Mouse (Mus musculus) c-Kit-positive CD71-negative TER-119-negative erythroid progenitor cells, embryonic 14.5 days (primary cell): ENCODE data around the gene Fam193a.

ENCODE experiments used
- DNase-seq: peaks from one replicate; pipeline ENCODE4 v3.0.0-alpha.2; 2013; ENCODE audit warnings: low read depth

Gene Fam193a

GRCm38 (mm10) chr5:34381700-34382099 lies 12.0 kb downstream of the Fam193a start:
- no peak for DNase-seq

GRCm38 (mm10) chr5:34385616-34386015 lies 15.9 kb downstream of the Fam193a start:
- no peak for DNase-seq

- DNase-seq, result no peak
Measured at GRCm38 (mm10) chr5:34386744-34387143, 17.0 kb downstream of the Fam193a start.

GRCm38 (mm10) chr5:34393251-34393650 lies 23.5 kb downstream of the Fam193a start:
- DNase-seq, result no peak

GRCm38 (mm10) chr5:34395347-34395746 lies 25.6 kb downstream of the Fam193a start:
- DNase-seq, result no peak

GRCm38 (mm10) chr5:34395850-34396540 lies 26.3 kb downstream of the Fam193a start:
- no peak for DNase-seq

- DNase-seq, result no peak
Measured at GRCm38 (mm10) chr5:34397866-34398265, 28.1 kb downstream of the Fam193a start.

- no peak for DNase-seq
Measured at GRCm38 (mm10) chr5:34398326-34398725, 28.6 kb downstream of the Fam193a start.

GRCm38 (mm10) chr5:34407366-34407918 lies 37.7 kb downstream of the Fam193a start:
- DNase-seq, result no peak

- no peak for DNase-seq
Measured at GRCm38 (mm10) chr5:34409002-34409401, 39.3 kb downstream of the Fam193a start.

GRCm38 (mm10) chr5:34410819-34411218 lies 41.1 kb downstream of the Fam193a start:
- no peak for DNase-seq

GRCm38 (mm10) chr5:34413921-34414320 lies 44.2 kb downstream of the Fam193a start:
- no peak for DNase-seq

- no peak for DNase-seq
Measured at GRCm38 (mm10) chr5:34417251-34418008, 47.7 kb downstream of the Fam193a start.

- no peak for DNase-seq
Measured at GRCm38 (mm10) chr5:34419188-34419587, 49.5 kb downstream of the Fam193a start.

- no peak for DNase-seq
Measured at GRCm38 (mm10) chr5:34430776-34431175, 61.0 kb downstream of the Fam193a start.

- DNase-seq, result no peak
Measured at GRCm38 (mm10) chr5:34433786-34434185, 64.1 kb downstream of the Fam193a start.

- DNase-seq, result no peak
Measured at GRCm38 (mm10) chr5:34434241-34434640, 64.5 kb downstream of the Fam193a start.

- no peak for DNase-seq
Measured at GRCm38 (mm10) chr5:34438052-34438451, 68.3 kb downstream of the Fam193a start.

GRCm38 (mm10) chr5:34438659-34439058 lies 68.9 kb downstream of the Fam193a start:
- no peak for DNase-seq

GRCm38 (mm10) chr5:34439768-34440167 lies 70.0 kb downstream of the Fam193a start:
- no peak for DNase-seq

GRCm38 (mm10) chr5:34441797-34442196 lies 72.1 kb downstream of the Fam193a start:
- DNase-seq, result no peak

- DNase-seq, result no peak
Measured at GRCm38 (mm10) chr5:34446207-34446606, 76.5 kb downstream of the Fam193a start.

- no peak for DNase-seq
Measured at GRCm38 (mm10) chr5:34458994-34459393, 89.3 kb downstream of the Fam193a start.
